Mouse (Mus musculus) midbrain, postnatal 0 days (tissue): Measurements from ENCODE around the gene Gabrb1. TPM values are rescaled to one million over a fixed set of nuclear protein-coding genes. Genes with fewer than 3 reads are reported as not detected.
A peak's percentile ranks its signal among the peaks of the same experiment; 100 is the strongest.

ENCODE experiments used
- ATAC-seq: fragments of 200-750 bp; cut with Nextera tagmentation; 2 replicates; pipeline ENCODE4 v1.8.0; 2017; ENCODE audit warnings: moderate number of reproducible peaks, mild to moderate bottlenecking, moderate TSS enrichment, moderate library complexity; ENCODE audit not compliant: low FRiP score
- DNase-seq: peaks from one replicate; pipeline ENCODE4 v3.0.0-alpha.2; 2015; ENCODE audit warnings: low spot score
- H3K27ac ChIP-seq: fragments of 300-500 bp; sonication (generic); 2 replicates; pipeline ENCODE4 v1.5.1; 2014; ENCODE audit warnings: low read depth, mild to moderate bottlenecking, low read length, mixed read lengths
- H3K27me3 ChIP-seq: fragments of 300-500 bp; sonication (generic); 2 replicates; pipeline ENCODE4 v1.6.1; 2014; ENCODE audit warnings: low read length, control low read depth, mixed read lengths; ENCODE audit not compliant: insufficient read depth
- H3K36me3 ChIP-seq: fragments of 300-500 bp; sonication (generic); 2 replicates; pipeline ENCODE4 v1.6.1; 2014; ENCODE audit warnings: low read length, control low read depth, mixed read lengths; ENCODE audit not compliant: insufficient read depth
- H3K4me1 ChIP-seq: fragments of 300-500 bp; sonication (generic); 2 replicates; pipeline ENCODE4 v1.6.1; 2014; ENCODE audit warnings: mild to moderate bottlenecking, control low read depth, antibody characterized with exemption, low read length, mixed read lengths; ENCODE audit not compliant: insufficient read depth
- H3K4me2 ChIP-seq: fragments of 300-500 bp; sonication (generic); 2 replicates; pipeline ENCODE4 v1.6.1; 2014; ENCODE audit warnings: low read depth, mild to moderate bottlenecking, low read length, mixed read lengths; ENCODE audit not compliant: poor library complexity, severe bottlenecking
- H3K4me3 ChIP-seq: fragments of 300-500 bp; sonication (generic); 2 replicates; pipeline ENCODE4 v1.5.1; 2014; ENCODE audit warnings: low read depth, mild to moderate bottlenecking, low read length, moderate library complexity
- H3K9ac ChIP-seq: fragments of 300-500 bp; sonication (generic); replicated peaks from 2 replicates; pipeline ENCODE4 v1.6.1; 2014; ENCODE audit warnings: mild to moderate bottlenecking, low read length, moderate library complexity, mixed read lengths; ENCODE audit not compliant: poor library complexity, severe bottlenecking
- H3K9me3 ChIP-seq: fragments of 300-500 bp; sonication (generic); 2 replicates; pipeline ENCODE4 v1.6.1; 2016; ENCODE audit warnings: low read length, control low read depth
- CTCF ChIP-seq: IDR thresholded peaks from 2 replicates; pipeline ENCODE4 v1.5.1; 2016; ENCODE audit warnings: antibody characterized with exemption, mild to moderate bottlenecking
- WGBS: fragments of 180-500 bp; shearing (Covaris S2); extraction: QIAGEN DNeasy Blood & Tissue Kit; methylation state at CpG from one replicate; pipeline ENCODE4 v1.1.7; 2014; 5-methylcytosine and 5-hydroxymethylcytosine counted together
- polyA plus RNA-seq: library from polyadenylated mRNA; unstranded; fragments of >200 nt; fragmentation: Nextera tagmentation; extraction: Ambion mirVana; gene quantifications from 2 replicates; pipeline ENCODE4 v1.2.1, GENCODE M21; 2015
- total RNA-seq: library from RNA; depleted of rRNA; stranded (reverse); fragments of >200 nt; gene quantifications from 2 replicates; pipeline ENCODE4 v1.2.3, GENCODE M21; 2014

Gene Gabrb1
- total and polyA plus RNA-seq, 2 experiments from 2014 or later, result 15.3 to 46.6 TPM

GRCm38 (mm10) chr5:71781514-71782179 lies 123.7 kb downstream of the Gabrb1 start:
- 88% methylated on average over 2 of the region's 2 CpGs for WGBS
- no peak for TF ChIP-seq CTCF
- H3K4me1 ChIP-seq, result no peaks in the 10 kb centered on the region
- no peak overlapping the region for H3K4me2 ChIP-seq
- no peaks in the 10 kb centered on the region for H3K36me3 ChIP-seq
- no peaks in the 10 kb centered on the region for H3K9me3 ChIP-seq
- no peak for DNase-seq
- H3K27me3 ChIP-seq, result no peaks in the 10 kb centered on the region
- no peak overlapping the region for H3K4me3 ChIP-seq
- ATAC-seq, result no peak
- no peak overlapping the region for H3K9ac ChIP-seq
- no peak overlapping the region for H3K27ac ChIP-seq

- Histone ChIP-seq H3K4me3 (no peak overlapping the region), H3K4me1 (no peaks in the 10 kb centered on the region), H3K9me3 (no peaks in the 10 kb centered on the region), H3K27ac (no peak overlapping the region), H3K27me3 (no peaks in the 10 kb centered on the region), H3K36me3 (no peaks in the 10 kb centered on the region), H3K4me2 (no peak overlapping the region), H3K9ac (no peak overlapping the region)
- DNase-seq (no peak), ATAC-seq (no peak)
- WGBS, result 40% methylated on average over 1 of the region's 1 CpGs
- no peak for TF ChIP-seq CTCF
These were observed 164.9 kb downstream of the Gabrb1 start for GRCm38 (mm10) chr5:71822862-71823261.

GRCm38 (mm10) chr5:71828342-71828741 lies 170.4 kb downstream of the Gabrb1 start:
- ATAC-seq (no peak), DNase-seq (no peak)

GRCm38 (mm10) chr5:71828996-71829395 lies 171.1 kb downstream of the Gabrb1 start:
- DNase-seq, result peak; percentile 53
- no peaks in the 10 kb centered on the region for H3K4me1 ChIP-seq
- H3K27ac ChIP-seq, result no peak overlapping the region
- 10% methylated on average over 1 of the region's 1 CpGs for WGBS
- TF ChIP-seq CTCF, result no peak
- no peak overlapping the region for H3K4me3 ChIP-seq
- H3K36me3 ChIP-seq, result no peaks in the 10 kb centered on the region
- H3K4me2 ChIP-seq, result no peak overlapping the region
- no peaks in the 10 kb centered on the region for H3K9me3 ChIP-seq
- no peak for ATAC-seq
- no peaks in the 10 kb centered on the region for H3K27me3 ChIP-seq
- no peak overlapping the region for H3K9ac ChIP-seq

More at GRCm38 (mm10) chr5:71828342-71828741, 170.4 kb downstream of the Gabrb1 start:
- Histone ChIP-seq H3K27me3 (no peaks in the 10 kb centered on the region), H3K9ac (no peak overlapping the region), H3K36me3 (no peaks in the 10 kb centered on the region), H3K27ac (no peak overlapping the region), H3K4me1 (no peaks in the 10 kb centered on the region), H3K4me3 (no peak overlapping the region), H3K4me2 (no peak overlapping the region), H3K9me3 (no peaks in the 10 kb centered on the region)
- TF ChIP-seq CTCF, result no peak

- ATAC-seq (no peak), DNase-seq (no peak)
- no peak overlapping the region for H3K27ac ChIP-seq
- H3K9ac ChIP-seq, result no peak overlapping the region
- TF ChIP-seq CTCF, result no peak
- H3K4me3 ChIP-seq, result no peak overlapping the region
- H3K4me2 ChIP-seq, result no peak overlapping the region
- no peaks in the 10 kb centered on the region for H3K9me3 ChIP-seq
- H3K4me1 ChIP-seq, result no peaks in the 10 kb centered on the region
- 82% methylated on average over 2 of the region's 2 CpGs for WGBS
- no peaks in the 10 kb centered on the region for H3K27me3 ChIP-seq
- no peaks in the 10 kb centered on the region for H3K36me3 ChIP-seq
These were observed 172.4 kb downstream of the Gabrb1 start for GRCm38 (mm10) chr5:71830342-71830741.

GRCm38 (mm10) chr5:71842241-71842640 lies 184.3 kb downstream of the Gabrb1 start:
- H3K9ac ChIP-seq, result no peak overlapping the region
- no peak overlapping the region for H3K4me3 ChIP-seq
- H3K27ac ChIP-seq, result no peak overlapping the region
- no peaks in the 10 kb centered on the region for H3K36me3 ChIP-seq
- ATAC-seq (no peak), DNase-seq (no peak)
- no peaks in the 10 kb centered on the region for H3K4me1 ChIP-seq
- no peak overlapping the region for H3K4me2 ChIP-seq
- H3K27me3 ChIP-seq, result no peaks in the 10 kb centered on the region
- H3K9me3 ChIP-seq, result no peaks in the 10 kb centered on the region
- TF ChIP-seq CTCF, result no peak
